Mouse (Mus musculus) lung, postnatal 10 days (tissue): ENCODE measurements around the gene Amd1.

ENCODE experiments used
- DNase-seq: peaks from one replicate; pipeline ENCODE4 v3.0.0; 2021

Gene Amd1

GRCm38 (mm10) chr10:40301181-40302075, 558 bp downstream of the Amd1 start:
- DNase-seq = peak; percentile 34

GRCm38 (mm10) chr10:40300648-40301171, 1.3 kb downstream of the Amd1 start:
- DNase-seq = peak; percentile 88

GRCm38 (mm10) chr10:40292640-40293039, 9.3 kb downstream of the Amd1 start:
- no peak for DNase-seq

- DNase-seq = no peak
These were observed 15.2 kb downstream of the Amd1 start for GRCm38 (mm10) chr10:40286767-40287166.

- no peak for DNase-seq
These were observed 16.4 kb downstream of the Amd1 start for GRCm38 (mm10) chr10:40285571-40285970.

GRCm38 (mm10) chr10:40284997-40285396, 17.0 kb downstream of the Amd1 start:
- no peak for DNase-seq

GRCm38 (mm10) chr10:40284179-40284831, 17.7 kb downstream of the Amd1 start:
- DNase-seq = no peak

- DNase-seq = no peak
These were observed 18.4 kb downstream of the Amd1 start for GRCm38 (mm10) chr10:40283636-40284035.

GRCm38 (mm10) chr10:40281565-40281964, 20.4 kb downstream of the Amd1 start:
- no peak for DNase-seq

- DNase-seq = no peak
These were observed 23.7 kb downstream of the Amd1 start for GRCm38 (mm10) chr10:40278317-40278716.

GRCm38 (mm10) chr10:40275991-40276390, 26.0 kb downstream of the Amd1 start:
- DNase-seq = no peak

- no peak for DNase-seq
These were observed 28.0 kb downstream of the Amd1 start for GRCm38 (mm10) chr10:40273938-40274337.

GRCm38 (mm10) chr10:40271216-40271615, 30.8 kb downstream of the Amd1 start:
- no peak for DNase-seq

GRCm38 (mm10) chr10:40264920-40265319, 37.1 kb downstream of the Amd1 start:
- no peak for DNase-seq

- DNase-seq = no peak
These were observed 38.3 kb downstream of the Amd1 start for GRCm38 (mm10) chr10:40263691-40264090.

- DNase-seq = no peak
These were observed 39.8 kb downstream of the Amd1 start for GRCm38 (mm10) chr10:40262200-40262599.

- DNase-seq = no peak
These were observed 41.7 kb downstream of the Amd1 start for GRCm38 (mm10) chr10:40260305-40260704.

- no peak for DNase-seq
These were observed 42.4 kb downstream of the Amd1 start for GRCm38 (mm10) chr10:40259542-40259941.

- peak; percentile 73 for DNase-seq
These were observed 43.0 kb downstream of the Amd1 start for GRCm38 (mm10) chr10:40258976-40259375.

- DNase-seq = peak; percentile 84
These were observed 43.5 kb downstream of the Amd1 start for GRCm38 (mm10) chr10:40258401-40258966.

GRCm38 (mm10) chr10:40257414-40258255, 44.4 kb downstream of the Amd1 start, which contains the start of gene Gtf3c6:
Gtf3c6 (minus strand) TSS chr10:40258108.
- peak; percentile 96 for DNase-seq

- DNase-seq = peak; percentile 73
These were observed 45.3 kb downstream of the Amd1 start for GRCm38 (mm10) chr10:40256716-40257115.
